Comparison of ENCODE assay signal across 29 mouse cellular contexts in genomic region chr16:50324746-50325145, GRCm38 (mm10).
"Had no signal": no experiment of that assay in that cellular context is flagged by ENCODE, and none has a peak within 500 bp of the region (broad histone marks: within the 10 kb centered on the region; RNA-seq: fewer than 3 reads in every experiment).

No protein-coding gene starts in this region.

- H3K27ac ChIP-seq: limb, embryonic 10.5 days; limb, embryonic 12.5 days; limb, embryonic 13.5 days; limb, embryonic 15.5 days; liver, embryonic 12.5 days; liver, embryonic 13.5 days; liver, embryonic 14.5 days; liver, embryonic 15.5 days; lung, embryonic 15.5 days; macrophage; midbrain, embryonic 10.5 days; midbrain, embryonic 12.5 days; midbrain, embryonic 13.5 days; midbrain, embryonic 15.5 days had no signal

- DNase-seq: left cerebral cortex, postnatal 4 days; liver; liver, embryonic 13.5 days; liver, postnatal 0 days; lung, adult 18-20 months; lung, adult 2 months; lung, embryonic 14.5 days; lung, postnatal 10 days; lung, postnatal 14 days; lung, postnatal 36 days; lung, postnatal 4 days; midbrain, embryonic 14.5 days had no signal

- H3K27me3 ChIP-seq: limb, embryonic 12.5 days; limb, embryonic 13.5 days; limb, embryonic 15.5 days; liver, embryonic 12.5 days; liver, embryonic 13.5 days; liver, embryonic 15.5 days; lung, embryonic 15.5 days; megakaryocyte, embryonic 14.5 days; midbrain, embryonic 12.5 days; midbrain, embryonic 13.5 days; midbrain, embryonic 15.5 days had no signal

- H3K4me1 ChIP-seq: limb, embryonic 10.5 days; limb, embryonic 15.5 days; liver, embryonic 12.5 days; liver, embryonic 13.5 days; liver, embryonic 15.5 days; lung, embryonic 15.5 days; midbrain, embryonic 10.5 days; midbrain, embryonic 12.5 days; midbrain, embryonic 13.5 days; midbrain, embryonic 15.5 days had no signal

- H3K4me2 ChIP-seq: limb, embryonic 12.5 days; limb, embryonic 13.5 days; limb, embryonic 15.5 days; liver, embryonic 11.5 days; liver, embryonic 12.5 days; liver, embryonic 13.5 days; liver, embryonic 15.5 days; lung, embryonic 14.5 days; lung, embryonic 15.5 days; midbrain, embryonic 11.5 days; midbrain, embryonic 12.5 days; midbrain, embryonic 13.5 days; midbrain, embryonic 15.5 days had no signal

- H3K4me3 ChIP-seq: limb, embryonic 10.5 days; limb, embryonic 12.5 days; limb, embryonic 13.5 days; limb, embryonic 15.5 days; liver, embryonic 12.5 days; liver, embryonic 13.5 days; liver, embryonic 15.5 days; lung, embryonic 15.5 days; midbrain, embryonic 10.5 days; midbrain, embryonic 12.5 days; midbrain, embryonic 13.5 days; midbrain, embryonic 15.5 days; myocyte had no signal

- H3K9me3 ChIP-seq: limb, embryonic 10.5 days; limb, embryonic 12.5 days; limb, embryonic 13.5 days; limb, embryonic 15.5 days; liver, embryonic 12.5 days; liver, embryonic 13.5 days; liver, embryonic 15.5 days; lung, embryonic 15.5 days; megakaryocyte, embryonic 14.5 days; midbrain, embryonic 10.5 days; midbrain, embryonic 12.5 days; midbrain, embryonic 13.5 days; midbrain, embryonic 15.5 days had no signal

- H3K36me3 ChIP-seq: limb, embryonic 12.5 days; limb, embryonic 15.5 days; liver, embryonic 12.5 days; liver, embryonic 13.5 days; liver, embryonic 15.5 days; lung, embryonic 15.5 days; midbrain, embryonic 10.5 days; midbrain, embryonic 12.5 days; midbrain, embryonic 13.5 days; midbrain, embryonic 15.5 days had no signal

- H3K9ac ChIP-seq: limb, embryonic 12.5 days; limb, embryonic 13.5 days; limb, embryonic 15.5 days; liver, embryonic 12.5 days; liver, embryonic 13.5 days; liver, embryonic 14.5 days; liver, embryonic 15.5 days; liver, postnatal 0 days; lung, embryonic 14.5 days; lung, embryonic 15.5 days; midbrain, embryonic 12.5 days; midbrain, embryonic 13.5 days; midbrain, embryonic 15.5 days had no signal
